Mouse (Mus musculus) c-Kit-positive CD71-positive TER-119-positive erythroid progenitor cells, embryonic 14.5 days (primary cell): ENCODE results near the gene 4930562C15Rik.
"Not testable (repeated sequence)": the region's sequence is repeated elsewhere in the genome, so short reads cannot be mapped to it uniquely, and the experiment has no call there.

ENCODE experiments used
- DNase-seq: peaks from one replicate; pipeline ENCODE4 v3.0.0-alpha.2; 2013; ENCODE audit warnings: low spot score

4930562C15Rik gene

DNA sequence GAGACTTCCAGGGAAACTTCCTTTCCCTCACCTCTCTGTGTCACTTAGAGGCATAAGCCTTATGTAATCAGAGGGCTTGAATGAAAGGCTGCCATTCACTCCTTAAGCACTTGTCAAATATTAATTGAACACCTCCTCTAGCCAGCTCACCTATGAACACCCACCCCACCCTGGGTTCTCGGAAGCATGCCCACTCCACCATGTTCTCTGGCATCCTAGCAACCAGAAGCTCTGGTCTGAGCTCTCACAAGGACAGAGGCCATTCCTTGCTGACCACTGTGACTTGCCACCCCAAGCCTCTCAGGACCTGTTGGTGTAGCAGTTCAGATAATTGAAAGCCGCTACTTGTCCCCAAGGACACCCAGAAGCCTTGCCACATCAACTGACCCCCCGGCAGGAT, at the start of gene 4930562C15Rik:
4930562C15Rik (plus strand) TSS at position 226 of the 400 bp plus-strand sequence.
- no peak for DNase-seq

DNA sequence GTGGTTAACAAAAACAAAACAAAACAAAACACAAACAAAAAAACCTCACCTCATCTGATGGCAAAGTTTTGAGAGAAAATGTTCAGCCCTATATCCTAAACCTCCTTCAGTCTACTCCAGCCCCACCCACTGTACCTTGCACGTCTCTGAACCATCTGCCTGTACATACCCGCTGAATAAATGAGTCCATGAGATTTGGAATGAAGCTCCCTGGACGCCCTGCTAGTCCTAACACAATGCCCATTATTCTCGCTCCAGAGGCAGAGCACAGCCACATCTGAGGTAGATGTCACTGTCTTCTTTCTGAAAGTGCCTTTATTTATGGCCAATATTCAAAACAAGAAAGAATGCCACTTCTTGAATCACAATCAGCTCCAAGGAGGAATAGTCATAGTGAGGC, 49.5 kb upstream of the 4930562C15Rik start:
- DNase-seq: no peak

DNA sequence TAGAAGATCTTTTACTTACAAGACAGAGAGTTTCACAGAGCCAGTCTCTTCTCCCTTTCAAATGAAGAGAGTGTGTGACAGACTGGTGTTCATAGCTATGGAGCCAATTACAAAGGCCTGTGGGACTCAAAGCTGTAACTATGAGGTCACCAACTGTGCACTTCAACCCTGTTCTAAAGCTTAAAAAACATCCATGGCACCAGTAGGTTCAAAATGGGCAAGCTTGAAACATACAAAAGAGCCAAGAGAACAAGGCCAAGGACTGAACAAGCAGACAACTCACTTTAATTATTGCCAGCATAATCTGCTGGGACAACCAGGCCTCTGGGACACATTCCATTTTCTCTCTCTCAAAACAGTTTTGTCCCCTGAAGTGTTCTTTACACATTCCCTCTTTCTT, 47.0 kb upstream of the 4930562C15Rik start:
- no peak for DNase-seq

DNA sequence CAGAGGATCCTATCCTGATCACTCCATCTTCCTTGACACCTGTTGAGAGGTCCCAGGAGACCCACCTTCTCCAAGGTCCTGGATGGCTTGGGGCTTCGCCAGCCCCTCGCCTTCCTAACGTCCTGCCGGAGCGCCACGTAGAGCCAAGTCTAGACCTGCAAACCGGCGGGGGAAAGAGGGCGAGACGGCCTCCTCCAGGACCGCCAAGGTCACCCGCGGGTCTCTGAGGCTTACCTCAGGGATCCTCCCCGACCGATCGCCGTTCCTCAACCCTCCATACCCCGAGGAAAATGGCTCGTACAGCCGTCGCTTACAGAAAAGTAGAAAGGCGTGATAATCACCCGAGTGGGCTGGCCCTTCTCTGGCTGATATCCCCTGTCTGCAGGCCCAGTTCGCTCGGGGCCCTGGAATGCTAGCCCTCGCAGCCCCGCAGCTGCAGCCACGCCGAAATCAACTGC, 45.9 kb upstream of the 4930562C15Rik start:
- DNase-seq: peak; percentile 12

DNA sequence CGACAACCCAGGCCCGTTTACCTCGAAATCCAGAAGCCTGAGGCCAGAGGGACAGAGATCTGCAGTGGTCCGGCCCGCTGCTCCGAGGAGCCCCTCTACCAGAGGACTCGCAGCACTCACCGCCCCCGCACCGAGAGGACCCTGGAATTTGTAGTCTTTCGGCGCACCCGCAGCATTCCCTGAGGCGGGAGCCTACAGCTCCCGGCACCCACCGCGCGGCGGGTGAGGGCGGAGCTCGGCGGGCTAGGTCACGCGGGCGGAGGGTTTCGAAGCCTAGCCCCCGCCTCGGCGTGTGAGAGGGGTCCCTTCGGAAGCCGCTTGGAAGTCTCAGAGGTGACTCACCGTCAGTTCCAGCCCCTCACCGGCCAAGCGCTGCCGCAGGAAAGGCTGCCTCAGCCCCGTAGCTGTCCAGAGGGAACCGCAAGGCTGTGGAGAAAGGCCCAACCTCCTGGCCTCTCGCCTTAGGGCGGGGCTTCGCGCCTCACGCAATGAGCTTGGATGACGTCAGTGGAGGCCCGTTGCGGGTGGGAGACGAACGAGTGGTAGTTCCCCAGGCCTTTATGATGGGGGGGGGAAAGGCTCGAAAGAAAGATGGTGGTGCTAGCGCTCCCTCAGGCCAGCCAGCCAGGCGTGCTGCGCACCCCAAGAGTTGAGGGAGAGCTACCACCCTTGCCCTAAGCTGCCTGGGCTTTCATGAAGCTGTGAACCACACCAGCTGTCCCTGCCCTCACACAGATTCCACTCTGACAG, 45.2 kb upstream of the 4930562C15Rik start, which contains the start of gene Cdip1:
Cdip1 (minus strand) TSS at position 483 of the 750 bp plus-strand sequence.
- DNase-seq: peak; percentile 88

DNA sequence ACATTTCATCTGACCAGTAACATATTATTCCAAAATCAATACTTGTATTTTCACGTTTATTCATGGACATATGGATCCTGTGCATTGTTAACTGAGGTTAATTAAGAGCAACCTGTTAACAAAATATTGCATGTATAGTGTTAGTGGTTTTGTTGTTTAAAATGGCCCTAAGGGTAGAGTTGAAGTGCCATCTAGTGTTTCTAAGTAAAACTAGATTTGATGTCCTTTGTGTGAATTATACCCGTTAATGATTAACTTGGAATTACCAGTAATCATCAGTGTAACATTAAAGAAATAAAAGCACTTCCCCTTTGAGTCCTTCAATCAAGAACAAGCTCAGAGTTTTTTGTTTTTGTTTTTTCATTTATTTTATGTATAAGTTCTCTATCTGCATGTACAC, 43.9 kb upstream of the 4930562C15Rik start:
- no peak for DNase-seq

DNA sequence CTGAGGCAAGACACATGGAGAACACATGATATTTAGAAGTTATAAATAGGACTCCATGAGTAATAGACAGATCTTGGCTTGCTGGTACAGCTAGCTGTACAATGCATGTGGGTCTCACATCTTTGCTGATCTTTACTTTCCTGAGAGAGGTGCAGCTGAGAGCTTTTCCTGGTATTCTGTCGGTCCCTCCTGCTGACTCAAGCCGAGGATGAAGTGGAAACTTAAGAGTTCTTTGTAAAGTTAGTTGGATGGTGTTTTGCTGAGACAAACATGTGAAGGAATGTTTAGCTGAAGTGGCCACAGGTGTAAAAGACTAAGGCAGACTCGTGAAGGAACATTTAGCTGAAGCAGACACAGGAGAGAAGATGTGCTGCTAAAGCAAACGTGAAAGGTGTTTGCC, 38.6 kb upstream of the 4930562C15Rik start:
- DNase-seq: no peak

DNA sequence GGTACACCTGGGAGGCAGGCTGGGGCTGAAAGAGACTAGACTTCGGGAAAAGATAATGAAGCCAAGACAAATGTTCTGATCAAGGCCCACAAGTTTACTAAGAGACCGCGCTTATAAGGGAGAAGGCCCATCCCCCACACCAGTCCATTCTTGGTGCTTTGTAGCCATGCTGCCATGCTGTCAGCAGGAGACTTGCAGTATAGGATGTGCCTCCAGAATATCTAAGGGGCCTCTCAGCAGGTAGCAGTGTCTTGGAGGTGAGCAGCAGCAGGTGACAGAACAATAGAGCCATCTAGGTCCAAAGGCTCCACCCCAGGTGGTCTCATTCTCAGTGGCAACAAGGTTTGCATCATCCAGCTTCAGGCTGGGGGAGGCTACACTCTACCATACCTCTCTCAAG, 16.9 kb upstream of the 4930562C15Rik start:
- no peak for DNase-seq

DNA sequence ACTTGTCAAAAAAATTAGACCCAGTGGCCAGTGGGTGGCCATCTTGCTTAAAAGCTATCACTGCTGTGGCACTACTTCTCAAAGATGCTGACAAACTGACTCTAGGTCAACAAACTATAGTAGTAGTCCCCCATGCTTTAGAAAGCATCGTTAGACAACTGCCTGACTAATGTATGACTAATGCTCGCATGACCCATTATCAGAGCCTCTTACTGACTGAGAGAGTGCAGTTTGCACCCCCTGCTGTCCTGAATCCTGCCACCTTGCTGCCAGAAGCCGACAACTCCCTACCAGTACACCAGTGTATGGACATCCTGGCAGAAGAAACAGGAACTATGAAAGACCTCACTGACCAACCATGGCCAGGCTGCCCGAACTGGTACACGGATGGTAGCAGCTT, 10.8 kb upstream of the 4930562C15Rik start:
- not testable (repeated sequence) for DNase-seq

DNA sequence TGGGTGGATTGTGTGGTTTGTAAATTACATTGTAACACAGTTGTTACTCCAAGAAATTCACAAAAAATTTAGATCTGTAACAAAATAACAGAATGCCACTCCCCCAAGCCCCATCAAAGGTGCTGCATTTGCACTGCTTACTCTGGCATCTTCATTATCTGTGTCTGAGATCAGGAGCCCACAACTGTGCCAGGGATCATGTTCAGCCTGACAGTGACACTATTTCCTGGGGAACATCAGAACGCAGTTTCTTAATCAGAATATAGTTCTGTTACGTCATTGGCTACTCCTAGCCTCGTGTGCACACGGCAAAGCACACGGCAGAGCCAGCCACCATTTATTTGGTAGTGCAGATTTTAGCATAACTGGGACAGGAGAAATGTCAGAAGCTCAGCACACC, 7.6 kb upstream of the 4930562C15Rik start:
- no peak for DNase-seq

DNA sequence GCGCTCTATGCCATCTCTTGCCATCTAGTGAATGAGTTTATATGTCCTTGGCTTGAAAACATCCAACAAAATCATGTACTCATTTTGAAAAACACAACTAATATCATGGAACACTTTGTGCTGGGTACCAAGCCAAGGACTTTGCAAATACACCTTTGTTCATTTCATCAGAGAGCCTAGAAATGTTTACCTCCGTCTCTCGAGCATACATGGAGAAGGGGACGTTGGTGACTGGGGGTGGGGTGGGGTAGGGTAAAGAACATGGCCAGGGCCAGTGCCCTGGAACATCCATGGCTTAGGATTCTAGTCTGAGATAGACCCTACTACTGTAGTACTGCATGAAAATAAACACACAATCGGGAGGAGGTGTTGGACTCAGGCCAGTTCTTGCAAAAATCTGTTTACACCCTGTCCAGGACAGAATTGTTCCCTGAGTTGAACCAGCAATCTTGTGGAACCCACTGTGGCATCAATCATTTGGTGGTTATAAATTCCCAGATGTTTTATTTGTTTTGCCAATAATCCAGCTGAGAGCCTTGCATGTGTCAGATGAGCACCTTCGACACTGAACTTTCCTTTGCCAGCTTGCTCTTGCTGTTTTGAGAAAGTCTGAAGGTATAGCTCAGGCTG, 5.8 kb upstream of the 4930562C15Rik start:
- DNase-seq: no peak

DNA sequence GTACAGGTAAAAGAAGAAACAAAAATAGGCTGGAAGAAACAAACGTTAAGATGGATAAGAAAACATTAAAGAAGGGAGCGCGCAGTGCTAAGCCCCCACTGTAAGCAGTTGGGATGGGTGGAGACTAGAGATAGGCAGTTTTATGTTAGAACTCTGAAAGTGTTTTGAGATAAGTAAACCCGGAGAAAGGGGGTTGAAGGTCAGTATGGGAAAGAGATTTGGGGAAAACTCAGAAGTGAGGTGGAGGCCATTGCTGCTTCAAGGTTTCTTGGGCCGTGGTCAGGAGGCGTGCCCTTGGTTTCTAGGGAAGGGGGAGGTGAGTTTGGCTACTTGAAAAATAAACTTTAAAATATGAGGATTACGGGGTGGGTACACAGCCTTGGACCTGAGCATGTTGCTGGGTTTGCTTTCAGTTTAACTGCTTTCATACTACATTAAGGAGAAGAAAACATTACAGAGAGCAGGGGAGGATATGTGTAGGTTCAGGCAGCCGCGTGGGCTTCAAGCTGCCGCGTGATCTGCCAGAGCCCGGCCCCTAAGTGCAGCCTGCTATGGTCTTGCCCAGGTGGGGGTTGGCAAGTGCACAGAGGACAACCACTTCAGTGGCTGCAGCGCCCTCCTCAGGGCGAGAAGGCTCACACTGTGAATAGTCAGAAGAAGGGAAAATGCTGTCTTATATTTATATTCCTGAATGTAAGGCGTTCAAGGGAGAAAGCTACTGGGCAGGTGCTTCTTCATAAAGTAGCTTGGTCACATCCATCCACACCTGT, 3.4 kb upstream of the 4930562C15Rik start:
- no peak for DNase-seq

DNA sequence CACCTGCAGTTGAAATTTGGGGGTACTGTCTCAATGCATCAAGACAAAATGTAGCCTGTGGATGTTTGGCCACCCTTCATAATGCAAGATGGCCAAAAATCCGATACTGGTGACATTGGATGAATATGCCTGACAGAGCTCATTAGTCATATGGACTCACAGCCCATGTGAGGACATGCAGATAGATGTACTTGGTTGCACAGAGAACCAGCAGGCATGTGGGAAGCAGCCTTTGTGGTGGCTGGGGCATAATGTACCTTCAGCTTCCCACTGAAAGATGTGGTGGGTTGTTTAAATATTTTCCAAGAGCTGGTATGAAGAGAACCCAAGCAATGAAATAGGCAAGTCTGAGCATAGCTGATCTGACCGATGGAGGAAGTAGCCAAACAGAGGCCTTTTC, 1.4 kb upstream of the 4930562C15Rik start:
- DNase-seq: no peak

DNA sequence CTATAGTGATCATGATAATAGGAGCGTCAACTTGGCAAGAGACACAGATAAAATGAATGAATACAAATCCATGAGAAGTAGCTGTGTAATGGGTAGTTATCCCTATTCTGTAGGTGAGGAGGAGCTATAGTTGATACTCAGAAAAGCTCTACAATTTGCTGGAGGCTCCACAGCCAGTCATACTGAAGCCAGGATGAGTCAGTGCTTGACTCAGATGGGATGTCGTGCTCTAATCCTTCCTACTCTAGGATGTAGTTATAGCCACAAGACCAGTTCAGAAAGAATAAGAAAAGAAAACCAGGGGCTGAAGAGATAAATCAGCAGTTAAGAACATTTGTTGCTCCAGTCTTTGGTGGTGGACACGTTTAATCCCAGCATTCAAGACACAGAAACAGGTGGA, 2.4 kb downstream of the 4930562C15Rik start:
- no peak for DNase-seq

DNA sequence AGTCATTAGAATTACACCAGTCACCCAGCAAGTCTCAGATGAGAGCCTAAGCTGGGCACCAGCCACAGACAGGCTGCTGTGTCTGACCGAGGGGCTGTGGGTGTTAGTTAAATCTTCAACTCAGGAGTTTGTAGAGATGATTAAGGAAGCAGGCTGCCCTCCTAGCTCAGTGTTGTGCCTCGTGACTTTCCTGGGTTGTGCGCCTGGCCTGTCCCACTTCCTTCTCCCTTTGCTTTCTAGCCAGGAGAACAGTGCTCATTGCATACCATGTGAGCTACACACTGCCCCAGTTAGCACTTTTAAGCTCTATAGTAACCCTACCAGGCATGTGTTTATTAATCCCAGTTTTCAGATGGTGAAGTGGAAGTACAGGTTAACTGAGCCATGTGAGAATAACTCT, 4.3 kb downstream of the 4930562C15Rik start:
- no peak for DNase-seq

DNA sequence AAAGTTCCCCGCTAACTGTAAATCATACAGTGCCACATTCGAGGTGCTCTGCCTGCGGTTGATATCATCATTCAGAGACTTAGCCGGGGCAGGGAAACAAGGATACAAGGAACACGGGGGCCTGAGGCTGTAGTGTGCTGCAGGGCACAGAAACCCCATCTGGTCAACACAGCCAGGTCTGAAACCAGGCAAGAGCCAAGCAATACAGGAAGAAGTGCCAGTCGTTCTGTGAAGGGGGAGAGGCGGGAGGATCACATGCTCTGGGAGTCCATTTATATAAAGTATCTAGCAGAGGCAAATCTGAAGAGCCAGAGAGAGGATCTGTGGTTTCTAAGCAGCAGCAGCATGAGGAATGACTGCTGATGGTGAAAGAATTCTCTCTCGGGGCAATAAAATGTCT, 5.0 kb downstream of the 4930562C15Rik start:
- DNase-seq: no peak

DNA sequence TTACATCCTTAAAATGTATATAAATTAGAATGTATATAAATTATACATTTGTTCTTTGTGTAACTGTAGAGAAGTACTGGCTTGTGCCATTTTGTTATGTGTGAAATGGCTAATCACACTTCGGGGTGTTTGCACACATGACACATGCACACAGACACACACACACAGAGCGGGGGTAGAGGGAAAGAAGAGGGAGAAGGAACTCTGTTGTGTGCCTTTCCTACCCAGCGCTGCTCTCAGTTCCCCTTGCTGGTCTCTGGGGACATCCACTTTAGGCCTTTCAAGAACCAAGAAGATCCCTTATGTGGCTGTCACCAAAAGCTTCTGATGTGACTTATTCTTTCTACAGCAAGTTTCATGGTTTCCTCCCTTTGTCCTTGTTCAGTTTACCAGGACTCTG, 11.8 kb downstream of the 4930562C15Rik start:
- DNase-seq: no peak

DNA sequence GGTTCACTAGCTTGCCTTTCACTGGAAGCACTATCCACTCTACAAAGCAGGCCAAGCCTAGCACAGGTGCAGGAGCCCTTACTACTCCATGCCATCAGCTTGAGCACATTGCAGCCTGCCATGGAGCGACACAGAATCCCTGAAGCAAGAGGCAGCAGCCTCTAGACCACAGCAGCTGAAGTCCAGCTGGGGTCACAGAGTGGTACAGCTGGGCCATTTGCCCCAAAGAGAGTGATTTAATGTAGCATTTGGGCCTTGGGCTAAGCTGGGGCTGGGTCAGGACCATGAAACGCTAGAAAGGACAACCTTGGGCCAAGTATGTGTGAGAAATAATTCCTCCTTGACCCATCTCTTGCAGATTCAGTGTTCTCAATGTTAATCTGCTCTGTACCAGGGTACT, 12.9 kb downstream of the 4930562C15Rik start:
- DNase-seq: no peak

DNA sequence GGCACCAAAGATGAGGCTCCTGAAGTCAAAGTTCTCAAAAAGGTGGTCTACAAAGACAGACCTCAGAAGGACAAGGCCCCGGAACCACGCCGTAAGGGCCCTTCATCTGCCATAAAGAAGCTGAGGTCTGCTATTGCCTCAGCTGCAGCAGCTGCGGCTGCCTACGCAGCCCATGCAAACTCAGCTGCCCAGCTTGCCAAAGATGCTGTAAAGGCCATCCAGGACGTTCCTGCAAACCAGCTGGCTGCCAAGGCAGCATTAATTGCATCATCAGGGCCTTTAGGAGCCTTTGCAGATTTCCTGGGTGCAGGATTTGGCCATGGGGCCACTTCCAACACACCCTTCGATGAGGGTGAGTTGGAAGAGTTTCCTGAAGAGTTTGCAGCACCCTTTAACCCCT, 15.1 kb downstream of the 4930562C15Rik start:
- no peak for DNase-seq

DNA sequence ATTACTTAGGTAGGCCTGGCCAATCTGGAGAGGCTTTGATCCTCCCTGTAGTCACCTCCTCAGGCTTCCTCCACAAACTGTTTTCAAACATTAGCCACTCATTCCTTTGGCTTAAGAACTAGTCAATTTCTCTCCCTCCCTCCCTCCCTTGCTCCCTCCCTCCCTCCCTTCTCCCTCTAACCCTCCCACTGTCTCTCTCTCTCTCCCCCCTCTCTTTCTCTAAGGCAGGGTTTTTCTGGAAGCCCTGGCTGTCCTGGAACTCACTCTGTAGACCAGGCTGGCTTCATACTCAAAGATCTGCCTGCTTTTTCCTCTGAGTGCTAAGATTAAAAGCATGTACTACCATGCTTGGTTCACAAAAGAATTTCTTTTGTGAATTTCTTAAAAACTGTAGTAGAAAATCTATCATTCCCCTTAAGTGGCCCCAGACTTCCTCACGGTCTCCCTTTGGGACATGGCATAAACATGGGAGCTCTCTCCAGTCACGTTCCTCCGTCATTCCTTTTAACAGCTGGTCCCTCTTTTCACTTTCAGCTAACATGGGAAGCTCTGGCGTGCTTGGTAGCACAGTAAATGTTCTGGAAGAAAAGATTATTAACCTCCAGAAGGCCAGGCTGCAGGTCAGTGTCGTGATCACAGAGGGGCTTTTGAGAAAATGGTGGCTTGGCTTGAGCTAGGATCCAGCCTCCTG, 15.9 kb downstream of the 4930562C15Rik start:
- DNase-seq: no peak

DNA sequence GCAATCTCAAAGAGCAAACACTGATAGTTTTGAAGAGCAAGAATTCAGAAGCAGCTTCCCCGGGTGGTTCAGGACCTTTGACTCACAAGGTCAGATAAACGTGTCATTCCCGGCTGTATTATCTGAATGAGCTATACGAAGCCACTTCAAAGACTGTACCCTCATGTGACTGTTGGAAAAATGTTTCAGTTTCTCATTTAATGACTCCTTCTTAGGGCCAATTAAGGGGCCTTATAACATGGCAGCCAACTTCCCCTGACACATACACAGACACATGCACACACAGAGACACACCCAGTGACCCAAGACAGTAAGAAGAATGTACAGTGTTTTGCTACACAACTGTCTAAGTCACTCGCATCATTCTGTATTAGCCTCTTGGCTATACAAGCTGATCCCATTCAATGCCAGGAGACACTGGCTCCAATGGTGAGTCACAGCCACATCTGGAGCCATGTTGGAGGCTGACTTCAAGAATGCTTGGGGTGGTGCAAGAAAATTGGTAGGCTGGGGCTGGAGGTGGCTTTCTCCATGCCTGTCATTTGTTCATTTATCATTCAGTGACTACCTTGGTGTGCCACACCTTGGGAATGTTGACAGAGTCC, 19.9 kb downstream of the 4930562C15Rik start:
- no peak for DNase-seq

DNA sequence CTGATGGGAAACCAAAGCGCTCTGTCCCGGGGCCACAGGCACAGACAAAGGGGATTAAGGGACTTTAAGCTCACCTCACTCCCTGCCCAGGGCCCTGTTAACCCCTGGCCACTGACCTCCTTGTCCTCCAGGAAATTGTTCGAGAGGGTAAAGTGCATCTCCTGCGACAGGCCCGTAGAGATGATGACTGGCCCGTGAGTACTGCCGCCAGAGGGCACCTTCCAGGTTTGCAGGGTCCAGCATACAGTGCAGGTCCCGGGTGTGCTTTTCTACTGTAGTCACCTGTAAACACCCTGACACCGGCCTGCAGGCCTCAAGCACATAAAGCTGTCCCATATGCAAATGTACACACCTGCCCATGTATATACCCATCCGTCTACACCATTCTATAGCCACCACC, 26.2 kb downstream of the 4930562C15Rik start:
- no peak for DNase-seq
